Mouse (Mus musculus) gastrocnemius, adult 2 months (tissue): Measurements from ENCODE around the gene Kyat1. TPM values are rescaled to one million over a fixed set of nuclear protein-coding genes. Genes with fewer than 3 reads are reported as not detected.

Experiments used
- DNase-seq: peaks from one replicate; pipeline ENCODE4 v3.0.0; 2022
- H3K27ac ChIP-seq: fragments of 200-600 bp; 2 replicates; pipeline ENCODE4 v1.8.1; 2022; ENCODE audit warnings: mild to moderate bottlenecking
- H3K4me3 ChIP-seq: fragments of 200-600 bp; 2 replicates; pipeline ENCODE4 v1.8.1; 2022; ENCODE audit warnings: mild to moderate bottlenecking, moderate library complexity
- CTCF ChIP-seq: fragments of 200-600 bp; IDR thresholded peaks from 2 replicates; pipeline ENCODE4 v1.8.1; 2022; ENCODE audit warnings: antibody characterized with exemption, mild to moderate bottlenecking, moderate library complexity
- intact Hi-C: fragments of 180-260 bp; cut with DNase I; formaldehyde crosslinking; loops from one replicate; pipeline ENCODE4 v1.15.1; 2025
- total RNA-seq, 2 experiments: library from RNA; stranded (reverse); gene quantifications; 2 replicates each; pipeline ENCODE4 v1.2.3; 2021

Kyat1 gene
- total RNA-seq, 2 experiments from 2014 or later = 23.4 to 30.3 TPM

DNA sequence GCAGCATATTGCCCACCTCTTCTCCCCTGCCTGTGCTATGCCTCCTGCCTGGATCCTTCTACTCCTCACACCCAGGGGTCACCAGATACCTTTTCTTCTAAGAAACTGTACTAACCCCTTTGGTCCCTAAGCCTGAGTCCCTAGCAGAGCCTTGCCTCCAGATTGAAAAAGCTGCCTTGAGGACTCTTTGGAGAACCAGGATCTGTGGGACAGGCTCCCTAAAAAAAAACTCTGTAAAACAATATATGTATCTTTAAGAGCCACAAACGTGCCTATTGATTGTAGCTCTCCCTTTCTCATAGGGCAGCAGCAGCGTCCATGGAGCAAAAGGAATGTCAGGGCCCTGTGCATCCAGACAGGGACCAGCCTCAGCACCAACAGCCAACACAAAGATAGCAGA lies 34.6 kb upstream of the Kyat1 start, which contains the start of gene Gm28035:
Gene Gm28035, plus strand, starts transcription at position 301 of the 400 bp plus-strand sequence.
- peak within 1 kb of the TSS; percentile 91 for H3K27ac ChIP-seq
- TF ChIP-seq CTCF = no peak
- intact Hi-C loops = no loop called here
- H3K4me3 ChIP-seq = peak within 1 kb of the TSS; percentile 96
- no peak for DNase-seq

DNA sequence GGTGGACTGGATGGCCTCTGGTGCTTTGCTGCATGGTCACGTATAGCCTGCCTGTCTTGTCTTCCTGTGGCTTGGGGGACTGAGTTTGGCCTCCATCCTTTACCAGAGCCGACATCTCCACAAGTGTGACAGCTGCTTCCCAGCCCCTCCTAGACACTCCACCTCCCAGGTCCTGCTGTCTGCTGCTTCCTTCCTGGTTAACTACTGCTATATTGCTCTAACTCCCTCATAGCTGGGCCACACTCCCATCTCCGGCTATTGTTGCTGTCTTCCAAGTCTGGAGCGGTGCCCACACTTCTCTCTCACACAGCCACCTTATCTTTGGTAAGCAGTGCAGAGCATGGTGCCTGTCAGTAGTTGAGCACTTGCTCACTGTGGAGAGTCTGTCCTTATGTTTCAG lies 34.1 kb upstream of the Kyat1 start:
- peak overlapping the region; percentile 96 for H3K4me3 ChIP-seq
- DNase-seq = peak; percentile 42
- intact Hi-C loops = no loop called here
- H3K27ac ChIP-seq = peak overlapping the region; percentile 91
- no peak for TF ChIP-seq CTCF

DNA sequence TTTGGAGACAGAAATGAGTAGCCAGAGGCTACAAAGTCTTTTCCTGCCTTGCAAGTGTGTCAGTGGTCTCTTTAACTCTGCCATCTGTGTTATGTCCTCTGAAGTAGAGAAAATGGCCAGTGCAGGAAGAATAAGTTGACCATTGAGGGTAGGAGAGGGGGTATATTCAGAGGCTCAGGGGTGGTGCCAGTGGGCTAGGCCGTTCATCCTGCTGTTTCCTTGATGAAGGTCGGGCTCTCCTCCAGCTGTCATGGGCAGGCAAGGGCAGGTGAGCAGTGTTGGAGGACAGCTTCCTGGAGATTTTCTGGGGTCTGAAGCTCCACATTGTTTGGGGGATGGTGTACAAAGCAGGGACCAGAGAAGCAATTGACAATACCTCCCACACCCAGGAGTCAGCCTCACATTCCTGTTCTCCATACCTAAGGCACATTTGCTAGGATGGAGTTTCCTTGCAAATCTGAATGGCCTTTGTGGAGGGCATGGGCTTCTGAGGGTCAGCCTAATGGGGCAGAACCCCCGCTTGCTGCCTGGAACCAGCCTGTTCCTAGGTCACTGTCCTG lies 33.3 kb upstream of the Kyat1 start:
- intact Hi-C loops = no loop called here
- no peak for DNase-seq
- TF ChIP-seq CTCF = no peak
- H3K4me3 ChIP-seq = peak overlapping the region; percentile 96
- H3K27ac ChIP-seq = peak overlapping the region; percentile 91

DNA sequence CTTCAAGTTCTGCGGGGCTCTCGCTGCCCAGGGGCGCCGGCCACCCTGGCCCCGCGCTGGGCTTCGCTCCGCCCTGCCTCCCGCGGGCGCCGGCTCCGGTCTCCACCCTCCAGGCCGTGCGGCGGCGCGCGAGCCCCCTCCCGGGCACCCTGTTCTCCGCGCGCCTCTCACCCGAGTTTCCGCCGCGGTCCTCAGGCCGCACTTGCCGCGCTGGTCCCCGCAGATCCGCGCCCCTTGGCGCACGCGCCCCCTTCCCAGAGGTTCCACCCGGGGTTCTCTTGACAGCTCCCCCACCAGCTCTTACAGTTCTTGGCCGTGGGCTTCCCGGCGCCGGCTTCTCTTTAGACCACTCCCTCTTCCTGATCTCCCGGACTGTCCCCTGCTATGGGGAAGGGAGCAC lies 32.2 kb upstream of the Kyat1 start:
- TF ChIP-seq CTCF = no peak; the same call in 1 of the 2 replicates
- no peak for DNase-seq
- Histone ChIP-seq H3K27ac (peak overlapping the region; percentile 91), H3K4me3 (peak overlapping the region; percentile 96)
- intact Hi-C loops = loop anchor here (1.0 to 2.0 kb wide), 3 partner anchors 28 to 59 kb away; partner anchors contain the start of genes Phyhd1 and Spout1

DNA sequence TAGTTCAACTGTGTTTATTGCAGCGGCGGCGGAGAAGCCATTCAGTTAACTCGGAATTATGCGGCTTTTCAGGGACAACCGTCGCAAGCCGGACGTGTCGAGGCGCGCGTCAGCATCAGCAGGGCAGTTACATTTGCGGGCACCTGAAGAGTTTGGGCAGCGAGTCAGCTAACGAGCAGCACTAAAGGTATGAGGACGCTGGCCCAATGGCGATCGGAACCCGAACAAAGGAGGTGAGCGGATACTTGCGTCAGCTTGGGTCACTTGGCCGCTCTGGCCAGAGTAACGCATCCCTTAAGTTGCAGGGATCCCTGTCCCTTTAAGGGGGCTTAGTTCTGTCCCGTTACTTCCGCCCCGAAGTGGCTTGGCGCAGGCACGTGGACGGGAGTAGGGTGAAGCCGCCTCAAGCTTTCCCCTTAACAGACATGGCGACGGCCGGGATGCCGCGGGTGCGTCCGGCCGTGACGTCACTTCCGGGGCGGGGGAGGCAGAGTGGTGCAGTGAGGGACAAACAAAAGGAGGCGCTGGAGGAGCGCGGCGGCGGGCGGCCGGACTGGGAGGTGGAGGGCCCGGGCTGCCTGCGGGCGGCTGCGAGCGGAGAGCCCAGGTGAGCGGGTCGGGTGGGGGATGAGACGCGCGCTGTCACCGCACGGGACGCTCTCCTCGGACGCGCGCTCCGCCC lies 31.7 kb upstream of the Kyat1 start, which contains the start of gene Lrrc8a:
Gene Lrrc8a, plus strand, starts transcription at position 517 of the 682 bp plus-strand sequence.
- intact Hi-C loops = loop anchor here (1.0 to 2.0 kb wide), 3 partner anchors 29 to 59 kb away; partner anchors contain the start of genes Phyhd1 and Spout1
- peak; percentile 100 for DNase-seq
- Histone ChIP-seq H3K4me3 (peak within 1 kb of the TSS; percentile 96), H3K27ac (peak within 1 kb of the TSS; percentile 91)
- TF ChIP-seq CTCF = peak; percentile 57

DNA sequence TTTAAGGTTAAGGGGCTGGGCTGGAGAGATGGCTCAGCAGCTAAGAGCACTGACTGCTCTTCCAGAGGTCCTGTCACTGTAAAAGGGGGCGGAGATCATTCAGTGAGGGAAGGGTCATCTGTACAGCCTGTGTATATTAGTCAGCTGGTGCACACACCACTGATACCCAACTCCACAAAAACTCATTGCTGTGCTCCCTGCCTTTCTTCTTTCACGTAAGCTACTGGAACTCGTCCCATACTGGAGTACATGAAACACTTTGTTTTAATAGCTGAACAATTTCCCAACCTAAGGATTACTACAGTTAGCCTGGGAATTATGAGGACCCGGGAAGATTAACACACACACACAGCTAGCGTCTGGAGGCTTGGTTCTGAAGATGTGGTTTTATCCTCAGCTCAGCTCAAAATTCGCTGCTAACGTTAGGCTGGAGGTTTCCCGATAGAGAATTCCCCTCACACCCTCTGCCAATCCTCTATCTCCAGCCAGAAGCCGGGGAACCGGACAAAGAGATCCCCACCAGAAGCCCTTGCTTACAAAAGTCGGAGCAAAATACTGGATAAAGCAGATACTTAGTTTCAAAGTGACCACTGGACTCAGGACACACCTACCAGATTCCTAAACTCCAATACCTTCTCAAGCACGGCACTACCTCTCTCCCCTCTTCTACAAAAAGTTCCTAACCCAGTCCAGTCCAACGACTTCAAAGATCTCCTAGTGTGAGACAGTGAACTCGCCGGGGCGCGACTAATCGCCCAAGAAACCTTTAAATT lies 31.0 kb upstream of the Kyat1 start:
- Histone ChIP-seq H3K4me3 (peak overlapping the region; percentile 96), H3K27ac (peak overlapping the region; percentile 91)
- intact Hi-C loops = loop anchor here (1.0 to 2.0 kb wide), 3 partner anchors 30 to 58 kb away; partner anchors contain the start of genes Phyhd1 and Spout1
- no peak for DNase-seq
- no peak for TF ChIP-seq CTCF

DNA sequence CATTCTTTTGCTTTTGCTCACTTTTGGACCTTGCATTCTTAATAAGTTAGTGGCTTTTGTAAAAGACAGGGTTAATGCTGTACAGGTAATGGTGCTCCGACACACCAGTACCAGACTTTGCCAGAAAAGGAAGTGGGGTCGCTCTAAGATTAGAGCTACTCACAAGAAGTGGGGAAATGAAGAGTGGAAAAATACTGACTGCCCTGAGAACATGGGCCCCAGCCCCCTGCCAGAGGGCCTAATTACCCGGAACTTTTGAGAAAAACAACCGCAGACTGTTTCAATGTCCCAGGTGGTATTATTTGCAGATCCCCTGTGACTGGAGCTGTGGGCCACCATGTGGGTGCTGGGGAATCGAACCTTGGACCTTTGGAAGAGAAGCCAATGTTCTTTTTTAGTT lies 29.9 kb upstream of the Kyat1 start:
- H3K4me3 ChIP-seq = no peak overlapping the region
- peak; percentile 4 for DNase-seq
- intact Hi-C loops = no loop called here
- no peak overlapping the region for H3K27ac ChIP-seq
- TF ChIP-seq CTCF = no peak

DNA sequence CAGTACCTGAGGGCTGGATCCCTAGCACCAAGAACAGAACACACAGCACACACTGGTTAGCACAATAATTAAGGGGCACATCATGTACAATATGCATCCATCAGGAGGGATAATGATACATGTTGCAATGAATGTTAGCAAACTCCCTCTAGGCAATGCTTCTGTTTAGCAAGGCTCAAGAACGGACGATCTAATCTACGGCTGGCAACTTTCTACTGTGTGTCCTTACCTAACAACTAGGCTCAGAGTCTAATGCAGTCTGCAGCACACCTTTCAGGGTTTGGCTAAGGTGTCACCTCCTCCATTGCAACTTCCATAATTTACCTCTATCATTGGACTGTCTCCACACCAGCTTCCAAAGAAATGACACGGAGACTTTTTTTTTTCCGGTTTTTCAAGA lies 10.6 kb upstream of the Kyat1 start:
- H3K27ac ChIP-seq = no peak overlapping the region
- intact Hi-C loops = no loop called here
- no peak for DNase-seq
- no peak for TF ChIP-seq CTCF
- H3K4me3 ChIP-seq = no peak overlapping the region

DNA sequence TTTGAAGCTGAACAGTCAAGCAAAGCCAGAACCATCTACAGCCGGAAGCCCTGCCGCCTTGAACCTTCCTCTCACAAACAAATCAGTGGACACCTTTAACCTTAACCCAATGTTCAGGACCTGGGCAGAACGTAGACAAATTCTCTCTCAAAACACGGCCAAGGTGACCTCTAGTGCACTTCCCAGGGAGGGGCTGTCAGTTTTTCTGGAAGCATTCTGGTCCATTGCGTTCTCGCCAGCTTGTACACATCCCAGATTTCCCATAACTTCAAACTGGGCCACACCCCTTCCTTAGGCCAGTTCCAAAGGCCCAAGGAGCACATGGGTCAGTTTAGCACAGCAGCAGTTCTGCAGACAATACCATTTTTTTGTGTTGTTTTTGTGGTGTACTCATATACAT lies 9.8 kb upstream of the Kyat1 start:
- intact Hi-C loops = no loop called here
- no peak for TF ChIP-seq CTCF
- Histone ChIP-seq H3K27ac (peak overlapping the region; percentile 58), H3K4me3 (no peak overlapping the region)
- peak; percentile 31 for DNase-seq

DNA sequence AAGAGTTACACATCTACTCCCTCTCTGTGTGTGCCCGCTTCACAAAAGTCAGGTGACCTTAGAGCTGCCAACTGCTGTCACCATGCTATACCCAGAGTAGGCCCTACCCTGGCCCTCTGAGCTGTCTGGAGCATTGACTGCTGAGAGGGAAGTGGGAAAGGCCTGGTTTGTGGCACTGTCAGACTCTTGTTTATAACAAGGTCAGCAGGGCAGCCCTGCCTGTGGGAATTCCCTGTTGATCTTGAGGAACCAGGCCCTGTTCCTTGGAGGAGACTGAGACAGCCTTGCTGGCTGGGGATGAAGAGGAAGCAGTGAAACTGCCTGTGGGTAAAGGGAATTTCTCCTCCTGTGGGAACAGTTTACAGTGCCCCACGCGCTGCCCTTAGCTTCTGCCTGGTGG lies 9.1 kb upstream of the Kyat1 start:
- TF ChIP-seq CTCF = no peak
- intact Hi-C loops = no loop called here
- no peak overlapping the region for H3K4me3 ChIP-seq
- DNase-seq = peak; percentile 24
- H3K27ac ChIP-seq = peak overlapping the region; percentile 58

DNA sequence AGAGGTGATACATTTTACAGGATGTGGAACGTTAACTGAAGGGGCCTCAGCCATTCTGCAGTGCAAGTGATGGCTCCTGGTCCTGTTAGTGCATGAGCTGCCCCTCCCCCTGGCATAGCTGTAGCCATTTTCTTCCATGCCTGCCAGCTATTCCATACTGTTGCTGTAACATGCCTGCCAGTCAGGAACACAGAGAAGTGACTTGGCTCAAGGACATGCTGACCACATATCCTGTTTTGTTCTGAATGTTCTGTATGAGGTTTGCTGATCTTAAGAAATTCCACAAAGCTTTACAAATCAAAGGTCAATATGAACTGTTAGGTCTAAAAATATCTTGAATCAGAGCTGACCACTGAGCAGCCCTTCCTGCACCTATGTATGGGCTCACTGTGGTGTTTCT lies 7.3 kb upstream of the Kyat1 start:
- DNase-seq = no peak
- intact Hi-C loops = no loop called here
- Histone ChIP-seq H3K4me3 (no peak overlapping the region), H3K27ac (peak overlapping the region; percentile 12; the same call in 1 of the 2 replicates)
- no peak for TF ChIP-seq CTCF

DNA sequence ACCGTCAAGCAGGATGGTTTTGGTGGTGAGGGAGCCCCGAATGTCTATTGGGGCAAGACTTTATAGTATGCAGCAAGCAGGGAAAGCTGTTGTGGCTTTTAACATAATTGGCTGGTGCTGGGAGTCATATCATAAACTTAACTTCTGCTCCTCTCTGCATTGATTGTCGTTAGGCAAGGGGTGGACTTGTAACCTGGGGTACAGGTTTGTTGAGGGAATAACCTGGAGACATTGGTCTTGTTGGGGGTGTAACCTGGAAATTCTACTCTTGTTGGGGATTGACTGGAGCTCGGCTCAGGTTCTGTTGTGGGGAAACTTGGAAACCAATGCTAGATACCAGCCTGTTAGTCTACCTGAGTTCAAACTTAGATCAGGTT lies 6.5 kb upstream of the Kyat1 start:
- H3K27ac ChIP-seq = no peak overlapping the region
- no peak overlapping the region for H3K4me3 ChIP-seq
- peak; percentile 10 for DNase-seq
- intact Hi-C loops = no loop called here
- no peak for TF ChIP-seq CTCF
